Mouse (Mus musculus): ENCODE results near the gene Hist1h2ah. TPM values are rescaled to one million over a fixed set of nuclear protein-coding genes. Genes with fewer than 3 reads are reported as not detected.

Gene Hist1h2ah
- polyA plus RNA-seq, 1 experiment from 2014 or later = not detected

DNA sequence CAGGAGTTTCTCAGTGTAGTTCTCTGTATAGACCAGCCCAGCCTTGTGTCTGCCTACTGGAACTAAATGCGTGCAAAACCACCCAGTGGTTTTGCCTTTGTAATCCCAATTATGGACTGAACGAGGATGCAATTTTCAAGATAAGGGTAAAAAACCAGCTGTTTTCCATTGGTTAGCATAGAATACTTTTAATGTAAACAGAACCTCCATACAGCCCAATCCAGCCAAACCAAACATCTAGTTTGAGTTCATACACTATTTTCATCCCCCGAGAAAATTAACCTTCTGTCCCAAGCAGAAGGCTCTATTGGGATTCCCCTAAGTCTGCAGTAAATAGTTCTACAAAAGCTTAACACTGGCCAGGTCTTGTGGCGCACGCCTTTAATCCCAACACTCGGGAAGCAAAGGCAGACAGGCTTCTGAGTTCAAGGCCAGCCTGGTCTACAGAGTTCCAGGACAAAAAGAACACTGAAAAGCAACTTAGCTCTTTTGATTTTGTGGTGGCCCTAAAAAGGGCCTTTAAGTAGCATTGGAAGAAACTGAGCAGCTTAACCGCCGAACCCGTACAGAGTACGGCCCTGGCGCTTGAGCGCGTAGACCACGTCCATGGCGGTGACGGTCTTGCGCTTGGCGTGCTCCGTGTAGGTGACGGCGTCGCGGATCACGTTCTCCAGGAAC is 5.2 kb upstream of the Hist1h2ah start:
- Histone ChIP-seq H3K9me3 (ENCODE audit: control insufficient read depth, low read length) (no peaks in the 10 kb centered on the region), H3K4me3 (replicated peaks; ENCODE audit: low read length) (peak overlapping the region; percentile 28), H3K4me2 (replicated peaks) (peak overlapping the region; percentile 61), H3K4me1 (replicated peaks; ENCODE audit: control insufficient read depth, insufficient read depth, low read length) (peaks cover 30% of the 10 kb centered on the region), H3K27ac (peak overlapping the region; percentile 66), H3K27me3 (ENCODE audit: control insufficient read depth, insufficient read depth, low read length) (no peaks in the 10 kb centered on the region), H3K9ac (peak overlapping the region; percentile 12; the same call in 1 of the 2 replicates), H3K36me3 (replicated peaks; ENCODE audit: control insufficient read depth, insufficient read depth) (no peaks in the 10 kb centered on the region)
- DNase-seq (ENCODE audit: low spot score) (no peak), ATAC-seq (ENCODE audit: low FRiP score) (peak; percentile 12; the same call in 1 of the 2 replicates)
- under 1% methylated on average over 19 of the region's 24 CpGs for WGBS

DNA sequence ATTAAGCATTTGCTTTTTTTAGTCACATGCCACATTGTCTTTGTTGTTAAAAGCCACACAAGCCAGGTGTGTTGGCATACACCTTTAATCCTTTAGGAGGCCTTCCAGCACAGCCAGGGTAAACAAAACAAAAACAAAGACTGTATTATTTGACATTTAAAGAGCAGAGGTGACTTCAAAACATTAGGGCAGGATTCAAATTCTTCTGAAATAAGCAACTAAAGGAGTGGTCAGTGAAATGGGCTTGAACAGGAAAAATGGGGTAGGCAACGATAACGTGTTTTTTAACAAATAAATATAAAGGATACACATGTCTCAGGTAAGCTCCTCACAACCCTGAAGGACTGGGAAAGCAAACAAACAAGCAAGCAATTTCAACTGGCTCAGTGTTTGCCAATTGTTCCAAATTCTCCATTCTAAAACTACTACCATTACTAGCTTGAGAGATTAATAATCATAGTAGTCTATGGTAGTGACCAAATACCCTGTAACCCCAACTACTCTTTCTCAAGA is 4.6 kb upstream of the Hist1h2ah start:
- Histone ChIP-seq H3K4me2 (replicated peaks) (peak overlapping the region; percentile 61), H3K27me3 (ENCODE audit: control insufficient read depth, insufficient read depth, low read length) (no peaks in the 10 kb centered on the region), H3K4me3 (replicated peaks; ENCODE audit: low read length) (peak overlapping the region; percentile 28; the same call in 1 of the 2 replicates), H3K9ac (no peak overlapping the region), H3K4me1 (replicated peaks; ENCODE audit: control insufficient read depth, insufficient read depth, low read length) (peaks cover 30% of the 10 kb centered on the region), H3K9me3 (ENCODE audit: control insufficient read depth, low read length) (no peaks in the 10 kb centered on the region), H3K36me3 (replicated peaks; ENCODE audit: control insufficient read depth, insufficient read depth) (no peaks in the 10 kb centered on the region), H3K27ac (peak overlapping the region; percentile 66; the same call in 1 of the 2 replicates)
- ATAC-seq (ENCODE audit: low FRiP score) = no peak
- WGBS = 15% methylated on average over 2 of the region's 2 CpGs
- no peak for DNase-seq (ENCODE audit: low spot score)

DNA sequence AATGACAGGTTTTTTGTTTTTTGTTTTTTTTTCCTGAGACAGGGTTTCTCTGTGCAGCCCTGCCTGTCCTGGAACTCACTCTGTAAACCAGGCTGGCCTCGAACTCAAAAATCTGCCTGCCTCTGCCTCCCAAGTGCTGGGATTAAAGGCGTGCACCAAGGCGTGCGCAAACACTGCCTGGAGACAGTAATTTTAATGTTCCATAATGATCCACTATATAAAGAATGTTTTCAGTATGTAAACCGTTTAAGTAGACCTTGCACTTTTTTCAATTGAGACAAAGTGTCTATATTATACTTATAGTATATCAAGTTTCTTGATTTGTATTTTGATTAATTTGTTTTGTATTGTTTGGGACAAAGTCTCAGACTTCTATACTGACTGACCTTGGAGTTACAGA is 4.0 kb upstream of the Hist1h2ah start:
- Histone ChIP-seq H3K27ac (no peak overlapping the region), H3K27me3 (ENCODE audit: control insufficient read depth, insufficient read depth, low read length) (no peaks in the 10 kb centered on the region), H3K4me2 (replicated peaks) (no peak overlapping the region), H3K4me3 (replicated peaks; ENCODE audit: low read length) (no peak overlapping the region), H3K36me3 (replicated peaks; ENCODE audit: control insufficient read depth, insufficient read depth) (no peaks in the 10 kb centered on the region), H3K9me3 (ENCODE audit: control insufficient read depth, low read length) (no peaks in the 10 kb centered on the region), H3K4me1 (replicated peaks; ENCODE audit: control insufficient read depth, insufficient read depth, low read length) (peaks cover 35% of the 10 kb centered on the region), H3K9ac (no peak overlapping the region)
- WGBS = 71% methylated on average over 5 of the region's 5 CpGs
- DNase-seq (ENCODE audit: low spot score) (no peak), ATAC-seq (ENCODE audit: low FRiP score) (no peak)

DNA sequence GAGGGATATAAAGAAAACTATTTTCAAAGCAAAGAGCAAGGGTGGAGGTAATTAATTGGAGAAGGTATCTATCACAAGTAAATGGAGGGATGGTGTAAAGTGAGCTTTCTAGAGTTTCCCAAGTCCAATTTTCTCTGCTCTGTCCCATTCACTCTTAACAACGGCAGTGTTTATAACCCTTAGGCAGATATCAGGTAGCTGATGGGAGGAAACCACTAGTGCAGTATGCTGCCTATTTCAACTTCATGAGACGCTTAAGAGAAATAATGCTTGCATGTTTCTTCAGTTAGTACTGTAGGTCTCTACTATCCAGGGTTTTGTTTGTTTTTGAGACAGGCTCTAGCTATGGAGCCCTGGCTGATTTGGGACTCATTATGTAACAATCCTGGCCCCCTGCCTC is 2.0 kb upstream of the Hist1h2ah start:
- Histone ChIP-seq H3K4me3 (replicated peaks; ENCODE audit: low read length) (no peak overlapping the region), H3K9ac (no peak overlapping the region), H3K4me2 (replicated peaks) (no peak overlapping the region), H3K27ac (no peak overlapping the region), H3K27me3 (ENCODE audit: control insufficient read depth, insufficient read depth, low read length) (no peaks in the 10 kb centered on the region), H3K9me3 (ENCODE audit: control insufficient read depth, low read length) (no peaks in the 10 kb centered on the region), H3K36me3 (replicated peaks; ENCODE audit: control insufficient read depth, insufficient read depth) (no peaks in the 10 kb centered on the region), H3K4me1 (replicated peaks; ENCODE audit: control insufficient read depth, insufficient read depth, low read length) (peaks cover 32% of the 10 kb centered on the region)
- ATAC-seq (ENCODE audit: low FRiP score) (no peak), DNase-seq (ENCODE audit: low spot score) (no peak)
- WGBS = 90% methylated on average over 2 of the region's 2 CpGs

DNA sequence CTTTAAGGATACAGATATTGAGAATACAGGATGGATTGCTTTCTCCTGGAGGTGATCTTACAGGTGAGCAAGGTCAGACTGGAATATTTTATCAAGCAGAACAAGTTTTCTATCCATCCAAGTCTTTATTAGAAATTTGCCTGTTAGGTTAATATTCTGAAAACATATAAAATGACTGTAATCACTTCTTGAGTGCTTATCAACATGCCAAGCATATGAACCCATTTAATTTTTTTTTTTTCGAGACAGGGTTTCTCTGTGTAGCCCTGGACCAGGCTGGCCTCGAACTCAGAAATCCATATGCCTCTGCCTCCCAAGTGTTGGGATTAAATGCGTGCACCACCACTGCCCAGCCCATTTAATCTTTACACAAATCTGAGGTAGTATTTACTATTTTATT is 1.6 kb upstream of the Hist1h2ah start:
- Histone ChIP-seq H3K4me1 (replicated peaks; ENCODE audit: control insufficient read depth, insufficient read depth, low read length) (peaks cover 28% of the 10 kb centered on the region), H3K36me3 (replicated peaks; ENCODE audit: control insufficient read depth, insufficient read depth) (no peaks in the 10 kb centered on the region), H3K4me3 (replicated peaks; ENCODE audit: low read length) (peak overlapping the region; percentile 30; the same call in 1 of the 2 replicates), H3K27ac (no peak overlapping the region), H3K9me3 (ENCODE audit: control insufficient read depth, low read length) (no peaks in the 10 kb centered on the region), H3K9ac (peak overlapping the region; percentile 46; the same call in 1 of the 2 replicates), H3K4me2 (replicated peaks) (peak overlapping the region; percentile 76), H3K27me3 (ENCODE audit: control insufficient read depth, insufficient read depth, low read length) (no peaks in the 10 kb centered on the region)
- DNase-seq (ENCODE audit: low spot score) = no peak
- no peak for ATAC-seq (ENCODE audit: low FRiP score)
- 70% methylated on average over 3 of the region's 3 CpGs for WGBS

DNA sequence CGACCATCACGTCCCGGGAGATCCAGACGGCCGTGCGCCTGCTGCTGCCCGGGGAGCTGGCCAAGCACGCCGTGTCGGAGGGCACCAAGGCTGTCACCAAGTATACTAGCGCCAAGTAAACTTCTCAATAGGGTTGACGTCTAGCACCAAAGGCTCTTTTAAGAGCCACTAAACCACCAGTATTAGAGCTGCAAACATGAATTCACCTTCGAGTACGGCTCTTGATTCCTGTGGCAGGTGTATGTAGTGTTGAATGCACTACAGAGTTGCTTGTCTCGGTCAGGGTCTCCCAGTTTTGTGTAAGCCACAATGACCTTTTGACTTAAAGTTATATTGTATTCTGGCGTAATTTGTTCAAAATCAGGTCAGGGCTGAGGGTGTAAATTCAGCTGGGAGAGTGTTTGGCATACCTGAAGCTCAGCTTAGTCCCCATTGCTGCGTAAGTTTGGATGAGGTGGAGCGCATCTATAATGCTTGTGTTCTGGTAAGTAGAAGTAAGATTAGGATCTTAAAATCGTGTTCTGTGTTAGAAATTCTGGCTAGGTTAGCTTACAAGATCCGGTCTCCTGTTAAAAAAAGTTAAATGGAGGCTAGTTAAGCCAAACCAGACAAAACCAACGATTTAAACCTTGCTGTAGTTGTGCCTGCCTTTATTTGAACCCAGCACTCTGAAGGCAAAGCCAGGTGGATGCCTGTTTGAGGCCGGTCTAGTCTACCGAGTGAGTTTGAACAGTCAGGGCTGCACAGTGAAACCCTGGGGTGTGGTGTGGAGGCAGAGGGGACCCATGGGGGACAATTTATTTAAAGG is 985 bp upstream of the Hist1h2ah start:
- peak overlapping the region; percentile 30 for H3K4me3 ChIP-seq (replicated peaks; ENCODE audit: low read length)
- no peak for DNase-seq (ENCODE audit: low spot score)
- no peaks in the 10 kb centered on the region for H3K9me3 ChIP-seq (ENCODE audit: control insufficient read depth, low read length)
- H3K9ac ChIP-seq = peak overlapping the region; percentile 57
- H3K4me2 ChIP-seq (replicated peaks) = peak overlapping the region; percentile 76
- peak; percentile 1; the same call in 1 of the 2 replicates for ATAC-seq (ENCODE audit: low FRiP score)
- H3K27me3 ChIP-seq (ENCODE audit: control insufficient read depth, insufficient read depth, low read length) = no peaks in the 10 kb centered on the region
- no peaks in the 10 kb centered on the region for H3K36me3 ChIP-seq (replicated peaks; ENCODE audit: control insufficient read depth, insufficient read depth)
- 2% methylated on average over 17 of the region's 23 CpGs for WGBS
- peaks cover 23% of the 10 kb centered on the region for H3K4me1 ChIP-seq (replicated peaks; ENCODE audit: control insufficient read depth, insufficient read depth, low read length)
- peak overlapping the region; percentile 32; the same call in 1 of the 2 replicates for H3K27ac ChIP-seq

DNA sequence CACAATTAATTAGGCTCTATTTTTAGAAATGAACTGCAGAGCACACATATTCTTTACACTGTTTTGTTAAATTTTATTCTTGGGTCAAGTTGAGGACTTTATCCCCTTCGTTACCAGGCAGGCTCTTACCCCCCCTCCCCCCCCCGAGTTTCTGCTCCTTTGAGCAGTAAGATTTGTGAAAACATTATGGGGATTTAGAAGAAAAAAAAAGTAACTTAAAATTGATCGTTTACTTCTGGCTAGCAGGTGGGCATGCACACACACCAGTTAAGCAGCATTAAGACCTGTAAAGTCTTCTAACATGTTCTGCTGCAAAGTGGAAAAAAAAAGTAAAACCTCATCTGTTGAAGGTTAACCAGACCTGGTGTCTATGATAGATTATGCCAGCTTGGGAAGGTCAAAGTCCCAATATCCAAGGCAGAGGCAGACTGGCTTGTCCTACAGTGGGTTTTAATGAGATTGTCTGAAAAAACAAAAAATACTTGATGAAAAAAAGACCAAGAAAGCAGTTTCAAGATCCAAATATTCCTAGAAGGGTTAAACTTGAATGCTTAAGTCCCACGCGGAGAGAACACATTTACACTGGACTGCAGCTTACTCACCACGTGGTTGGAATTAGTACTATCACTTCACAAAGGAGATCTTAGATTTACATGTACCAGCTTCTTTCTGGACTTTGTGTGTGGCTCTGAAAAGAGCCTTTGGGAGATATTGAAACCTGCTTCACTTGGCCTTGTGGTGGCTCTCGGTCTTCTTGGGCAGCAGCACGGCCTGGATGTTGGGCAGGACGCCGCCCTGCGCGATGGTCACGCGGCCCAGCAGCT is 713 bp downstream of the Hist1h2ah start:
- under 1% methylated on average over 8 of the region's 14 CpGs for WGBS
- H3K36me3 ChIP-seq (replicated peaks; ENCODE audit: control insufficient read depth, insufficient read depth) = no peaks in the 10 kb centered on the region
- no peak for ATAC-seq (ENCODE audit: low FRiP score)
- H3K4me2 ChIP-seq (replicated peaks) = peak overlapping the region; percentile 76
- peaks cover 14% of the 10 kb centered on the region for H3K4me1 ChIP-seq (replicated peaks; ENCODE audit: control insufficient read depth, insufficient read depth, low read length)
- H3K4me3 ChIP-seq (replicated peaks; ENCODE audit: low read length) = peak overlapping the region; percentile 30
- DNase-seq (ENCODE audit: low spot score) = no peak
- H3K27ac ChIP-seq = no peak overlapping the region
- H3K9ac ChIP-seq = peak overlapping the region; percentile 37
- H3K27me3 ChIP-seq (ENCODE audit: control insufficient read depth, insufficient read depth, low read length) = no peaks in the 10 kb centered on the region
- no peaks in the 10 kb centered on the region for H3K9me3 ChIP-seq (ENCODE audit: control insufficient read depth, low read length)

DNA sequence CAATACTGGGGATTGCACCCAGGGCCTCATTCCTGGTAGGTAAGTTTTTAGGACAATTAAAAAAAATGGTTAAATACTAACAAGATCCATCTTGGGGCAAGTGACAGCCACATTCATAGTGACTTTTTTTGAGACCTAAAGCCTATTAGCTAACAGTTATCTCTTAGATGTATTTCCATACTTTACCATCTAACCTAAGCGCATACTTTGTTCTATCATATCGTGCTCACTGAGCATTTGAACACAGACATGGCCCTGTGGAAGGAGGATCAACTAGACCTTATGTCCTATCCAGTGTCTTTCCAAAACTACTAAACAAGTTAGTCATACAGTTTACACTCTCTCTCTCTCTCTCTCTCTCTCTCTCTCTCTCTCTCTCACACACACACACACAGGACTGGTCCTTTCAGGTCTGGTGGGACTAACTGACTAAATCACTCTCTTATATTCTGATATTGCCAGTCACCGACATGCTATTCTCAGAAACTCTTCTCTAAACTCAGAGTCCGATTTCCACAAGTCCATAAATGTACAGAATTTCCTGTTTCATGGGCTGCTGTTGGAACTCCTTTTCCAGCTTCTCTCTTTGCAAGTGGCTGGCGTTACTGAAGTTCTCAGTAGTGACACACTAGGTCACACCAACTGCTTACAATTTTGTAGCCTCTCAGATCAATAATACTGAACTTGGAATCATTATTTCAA is 1.5 kb downstream of the Hist1h2ah start:
- ATAC-seq (ENCODE audit: low FRiP score) = no peak
- 59% methylated on average over 5 of the region's 5 CpGs for WGBS

More for the DNA sequence above, 1.5 kb downstream of the Hist1h2ah start:
- H3K4me2 ChIP-seq (replicated peaks) = peak overlapping the region; percentile 76
- no peak for DNase-seq (ENCODE audit: low spot score)
- no peaks in the 10 kb centered on the region for H3K27me3 ChIP-seq (ENCODE audit: control insufficient read depth, insufficient read depth, low read length)
- H3K36me3 ChIP-seq (replicated peaks; ENCODE audit: control insufficient read depth, insufficient read depth) = no peaks in the 10 kb centered on the region
- H3K27ac ChIP-seq = no peak overlapping the region
- H3K4me1 ChIP-seq (replicated peaks; ENCODE audit: control insufficient read depth, insufficient read depth, low read length) = peaks cover 14% of the 10 kb centered on the region
- H3K9ac ChIP-seq = peak overlapping the region; percentile 37; the same call in 1 of the 2 replicates
- H3K4me3 ChIP-seq (replicated peaks; ENCODE audit: low read length) = 0 out of 2 replicates have a peak overlapping the region, but pooled peaks have one; percentile 30
- no peaks in the 10 kb centered on the region for H3K9me3 ChIP-seq (ENCODE audit: control insufficient read depth, low read length)
